Comparison of ENCODE assay signal across 13 mouse cellular contexts in genomic region chr7:133435596-133436357, GRCm38 (mm10).
A peak's percentile ranks its signal among the peaks of the same experiment; 100 is the strongest.
DNase-seq lines count a peak whose midpoint lies in the region; ATAC-seq and TF ChIP-seq lines count a peak whose summit lies in the region.
"Had no signal": no experiment of that assay in that cellular context is flagged by ENCODE, and none has a peak within 500 bp of the region (broad histone marks: within the 10 kb centered on the region; RNA-seq: fewer than 3 reads in every experiment).

No protein-coding gene starts in this region.

- no peak overlapping the region for H3K9ac ChIP-seq in hindbrain, postnatal 0 days (replicated peaks; ENCODE audit: low read length)
- H3K9ac ChIP-seq: kidney, embryonic 15.5 days had no signal

- H3K36me3 ChIP-seq in hindbrain, postnatal 0 days (ENCODE audit: insufficient read depth, low read length), result no peaks in the 10 kb centered on the region
- H3K36me3 ChIP-seq: embryonic facial prominence, embryonic 10.5 days; kidney, embryonic 15.5 days had no signal

- peak; percentile 26 for DNase-seq in embryo, embryonic 10 days (ENCODE audit: low spot score)
- DNase-seq in embryo, embryonic 9.5 days (ENCODE audit: extremely low spot score), result no peak
- peak; percentile 32 for DNase-seq in left cerebral cortex, postnatal 4 days
- no peak for DNase-seq in left cerebral cortex, adult 18-20 months (ENCODE audit: low spot score in 2 of 2)
- peak; percentile 67 for DNase-seq in hindbrain, postnatal 0 days (ENCODE audit: low spot score)
- peak; percentile 53 for DNase-seq in retina, embryonic 14.5 days (ENCODE audit: low spot score)
- no peak for DNase-seq in c-Kit-positive CD71-positive TER-119-positive erythroid progenitor cells, embryonic 14.5 days (ENCODE audit: low spot score)
- DNase-seq in gastrocnemius, postnatal 10 days, result no peak
- DNase-seq: heart, postnatal 4 days; thymus, postnatal 36 days had no signal

- no peaks in the 10 kb centered on the region for H3K9me3 ChIP-seq in hindbrain, postnatal 0 days (ENCODE audit: low read length)
- H3K9me3 ChIP-seq: embryonic facial prominence, embryonic 10.5 days; kidney, embryonic 15.5 days had no signal

- 0 out of 2 replicates have a peak, but pooled peaks have one; percentile 61 for ATAC-seq in hindbrain, postnatal 0 days
- ATAC-seq: forebrain, embryonic 16.5 days had no signal

- intact Hi-C loops in left cerebral cortex, postnatal 4 days (cut with DNase I), result no loop called here

- no peak overlapping the region for H3K4me3 ChIP-seq in hindbrain, postnatal 0 days (ENCODE audit: low read length)
- H3K4me3 ChIP-seq: embryonic facial prominence, embryonic 10.5 days; kidney, embryonic 15.5 days had no signal

- peaks cover 11% of the 10 kb centered on the region; the same call in 1 of the 2 replicates for H3K4me1 ChIP-seq in hindbrain, postnatal 0 days (ENCODE audit: insufficient read depth, low read length)

- H3K27me3 ChIP-seq in hindbrain, postnatal 0 days (ENCODE audit: insufficient read depth, low read length), result no peaks in the 10 kb centered on the region
- H3K27me3 ChIP-seq: kidney, embryonic 15.5 days had no signal

- 34% methylated on average over 14 of the region's 14 CpGs for WGBS in hindbrain, postnatal 0 days

- no peak overlapping the region for H3K27ac ChIP-seq in hindbrain, postnatal 0 days
- H3K27ac ChIP-seq: embryonic facial prominence, embryonic 10.5 days; kidney, embryonic 15.5 days had no signal

- no peak overlapping the region for H3K4me2 ChIP-seq in hindbrain, postnatal 0 days (ENCODE audit: low read depth, low read length)
- H3K4me2 ChIP-seq: kidney, embryonic 15.5 days had no signal

- TF ChIP-seq CTCF in hindbrain, postnatal 0 days (IDR thresholded peaks at IDR 0.05; ENCODE audit: low read depth), result peak; percentile 57

Comparison
In these comparisons a context has a peak if more than half of its experiments do, and no peak if none do; other contexts are left out.
1. DNase-seq: peak in embryo, embryonic 10 days (single experiment), left cerebral cortex, postnatal 4 days (single experiment), hindbrain, postnatal 0 days (single experiment) and retina, embryonic 14.5 days (single experiment); none in embryo, embryonic 9.5 days (single experiment), left cerebral cortex, adult 18-20 months (0 of 2), c-Kit-positive CD71-positive TER-119-positive erythroid progenitor cells, embryonic 14.5 days (single experiment) and gastrocnemius, postnatal 10 days (single experiment).